Mouse (Mus musculus) heart, postnatal 0 days (tissue): ENCODE results near the gene Aldh9a1.

ENCODE experiments used
- CTCF ChIP-seq: IDR thresholded peaks from 2 replicates; pipeline ENCODE4 v1.5.1; 2016; ENCODE audit warnings: antibody characterized with exemption, control low read depth, low read depth
- EP300 ChIP-seq: IDR thresholded peaks from 2 replicates; pipeline ENCODE4 v1.6.1; 2016; ENCODE audit warnings: antibody characterized with exemption, low read depth

- TF ChIP-seq EP300 (no peak), CTCF (peak; percentile 88)
These were observed 12.2 kb upstream of the Aldh9a1 start for GRCm38 (mm10) chr1:167337463-167338095.
